Mouse (Mus musculus) stomach, postnatal 0 days (tissue): ENCODE measurements at regions not wholly inside any gene's neighbourhood (a gene's known extent, or its start where the extent isn't known, plus 50 kb on each side); places are given as distances from the start of the nearest gene placed in this dataset.

Experiments
- CTCF ChIP-seq: IDR thresholded peaks from 2 replicates; pipeline ENCODE4 v1.5.1; 2016; ENCODE audit warnings: antibody characterized with exemption, low read depth, mild to moderate bottlenecking, moderate library complexity
- EP300 ChIP-seq: optimal IDR thresholded peaks from 2 replicates; pipeline ENCODE3; 2016; ENCODE audit warnings: antibody characterized with exemption

DNA sequence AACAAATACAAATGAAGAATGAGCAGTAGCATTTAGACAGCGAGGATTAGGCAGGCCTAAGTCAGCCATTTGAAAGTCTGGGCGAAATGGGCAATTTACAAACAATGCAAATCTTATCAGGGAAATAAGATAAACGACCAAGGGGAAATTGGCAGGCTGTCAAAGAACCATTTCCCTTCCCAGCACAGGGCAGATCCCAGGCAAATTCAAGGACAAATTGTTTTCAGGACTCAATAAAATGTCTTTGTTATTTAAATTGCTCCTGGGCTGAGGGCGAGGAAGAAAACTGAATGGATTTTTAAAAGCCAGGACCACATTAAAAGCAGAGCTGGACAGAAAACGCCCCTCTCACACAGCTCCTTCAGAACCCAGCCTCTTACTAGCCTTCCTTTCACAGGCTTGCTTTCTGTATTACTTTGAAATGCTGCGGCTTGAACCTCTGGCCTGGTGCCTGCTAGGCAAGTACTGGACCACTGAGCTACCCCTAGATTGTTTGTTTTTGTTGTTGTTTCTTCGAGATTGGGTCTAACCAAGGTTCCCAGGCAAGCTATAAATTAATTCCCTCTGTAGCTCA, 221.4 kb downstream of the Pmp22 start:
- TF ChIP-seq CTCF (no peak), EP300 (no peak)
